Mouse (Mus musculus): Measurements from ENCODE around the gene Gipc3.

DNA sequence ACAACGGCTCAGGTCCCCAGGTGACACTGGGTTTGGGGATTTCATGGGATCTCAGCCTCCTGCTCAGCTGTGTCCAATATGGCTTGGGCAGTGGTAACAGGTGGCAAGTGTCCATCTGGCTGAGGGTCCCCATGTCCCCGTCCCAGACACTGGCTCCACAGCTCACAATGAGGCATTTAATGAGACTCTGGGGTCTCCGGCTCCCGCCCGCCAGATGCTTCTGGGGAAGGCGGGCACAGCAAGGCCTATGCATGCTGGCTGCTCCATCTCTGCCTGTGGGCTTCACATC, 24.1 kb upstream of the Gipc3 start:
- TF ChIP-seq CTCF (IDR thresholded peaks at IDR 0.05; ENCODE audit: low read depth, low read length) (no peak), POLR2A (IDR thresholded peaks at IDR 0.05; ENCODE audit: extremely low read depth, insufficient read depth, low read length) (no peak)

All from liver, adult 2 months (tissue).